Mouse (Mus musculus): ENCODE results near the gene Abhd16a. TPM values are rescaled to one million over a fixed set of nuclear protein-coding genes. Genes with fewer than 3 reads are reported as not detected.
A peak's percentile ranks its signal among the peaks of the same experiment; 100 is the strongest.

The Abhd16a gene
- total RNA-seq (2017): 33.2 and 43.8 TPM in 2 replicates

- peak; percentile 95 for ATAC-seq (ENCODE audit: extremely low read depth, insufficient number of reproducible peaks, low FRiP score, poor library complexity, severe bottlenecking)
These were observed at the start of gene Abhd16a for GRCm38 (mm10) chr17:35088825-35089644. Abhd16a (plus strand) TSS chr17:35089263.

GRCm38 (mm10) chr17:35043794-35044193 is 45.3 kb upstream of the Abhd16a start:
- no peak for ATAC-seq (ENCODE audit: extremely low read depth, insufficient number of reproducible peaks, low FRiP score, poor library complexity, severe bottlenecking)

GRCm38 (mm10) chr17:35044904-35045806 is 43.9 kb upstream of the Abhd16a start:
- ATAC-seq (ENCODE audit: extremely low read depth, insufficient number of reproducible peaks, low FRiP score, poor library complexity, severe bottlenecking): no peak

GRCm38 (mm10) chr17:35045807-35046680 is 43.0 kb upstream of the Abhd16a start:
- peak; percentile 1; the same call in 1 of the 2 replicates for ATAC-seq (ENCODE audit: extremely low read depth, insufficient number of reproducible peaks, low FRiP score, poor library complexity, severe bottlenecking)

- peak; percentile 83 for ATAC-seq (ENCODE audit: extremely low read depth, insufficient number of reproducible peaks, low FRiP score, poor library complexity, severe bottlenecking)
These were observed 42.2 kb upstream of the Abhd16a start, which contains the start of gene Msh5 for GRCm38 (mm10) chr17:35046681-35047455. Msh5 (minus strand) TSS chr17:35046745.

GRCm38 (mm10) chr17:35047688-35048087 is 41.4 kb upstream of the Abhd16a start:
- ATAC-seq (ENCODE audit: extremely low read depth, insufficient number of reproducible peaks, low FRiP score, poor library complexity, severe bottlenecking): no peak

GRCm38 (mm10) chr17:35048149-35048931 is 40.7 kb upstream of the Abhd16a start:
- ATAC-seq (ENCODE audit: extremely low read depth, insufficient number of reproducible peaks, low FRiP score, poor library complexity, severe bottlenecking): peak; percentile 18; the same call in 1 of the 2 replicates

GRCm38 (mm10) chr17:35048932-35049440 is 40.1 kb upstream of the Abhd16a start:
- ATAC-seq (ENCODE audit: extremely low read depth, insufficient number of reproducible peaks, low FRiP score, poor library complexity, severe bottlenecking): no peak

- no peak for ATAC-seq (ENCODE audit: extremely low read depth, insufficient number of reproducible peaks, low FRiP score, poor library complexity, severe bottlenecking)
These were observed 39.5 kb upstream of the Abhd16a start, which contains the start of gene Clic1 for GRCm38 (mm10) chr17:35049561-35050016. Clic1 (plus strand) TSS chr17:35049966.

GRCm38 (mm10) chr17:35050126-35050750 is 38.8 kb upstream of the Abhd16a start:
- ATAC-seq (ENCODE audit: extremely low read depth, insufficient number of reproducible peaks, low FRiP score, poor library complexity, severe bottlenecking): peak; percentile 9; the same call in 1 of the 2 replicates

GRCm38 (mm10) chr17:35051156-35052086 is 37.6 kb upstream of the Abhd16a start:
- peak; percentile 81 for ATAC-seq (ENCODE audit: extremely low read depth, insufficient number of reproducible peaks, low FRiP score, poor library complexity, severe bottlenecking)

GRCm38 (mm10) chr17:35052271-35052798 is 36.7 kb upstream of the Abhd16a start:
- no peak for ATAC-seq (ENCODE audit: extremely low read depth, insufficient number of reproducible peaks, low FRiP score, poor library complexity, severe bottlenecking)

- ATAC-seq (ENCODE audit: extremely low read depth, insufficient number of reproducible peaks, low FRiP score, poor library complexity, severe bottlenecking): no peak
These were observed 33.2 kb upstream of the Abhd16a start for GRCm38 (mm10) chr17:35055691-35056495.

GRCm38 (mm10) chr17:35057090-35057489 is 32.0 kb upstream of the Abhd16a start:
- ATAC-seq (ENCODE audit: extremely low read depth, insufficient number of reproducible peaks, low FRiP score, poor library complexity, severe bottlenecking): no peak

All from neutrophil, adult 5-6 weeks (primary cell).